Mouse (Mus musculus): Measurements from ENCODE around the gene Ybx2.

GRCm38 (mm10) chr11:69911701-69912100 lies 23.9 kb upstream of the Ybx2 start:
- TF ChIP-seq CTCF (IDR thresholded peaks at IDR 0.05; ENCODE audit: control insufficient read depth, insufficient read depth, insufficient read length) (no peak), USF1 (IDR thresholded peaks at IDR 0.05; ENCODE audit: low read depth) (no peak), MAX (IDR thresholded peaks at IDR 0.05) (no peak), MYOG (IDR thresholded peaks at IDR 0.05; ENCODE audit: control insufficient read depth, extremely low read depth, insufficient read length) (no peak), FOSL1 (IDR thresholded peaks at IDR 0.05; ENCODE audit: insufficient read depth, low read length, poor library complexity, severe bottlenecking) (no peak)
